Mouse (Mus musculus): ENCODE measurements around the gene Eif2b2. TPM values are rescaled to one million over a fixed set of nuclear protein-coding genes. Genes with fewer than 3 reads are reported as not detected.

Gene Eif2b2
- total RNA-seq, 2 experiments from 2014 or later, result 84.2 to 89.1 TPM

- DNase-seq (ENCODE audit: low spot score in 2 of 2), result no peak
These were observed 25.2 kb upstream of the Eif2b2 start for GRCm38 (mm10) chr12:85193923-85194622.

- peak in 1 of 2 experiments; percentile 42 for DNase-seq (ENCODE audit: low spot score in 2 of 2)
These were observed 24.7 kb upstream of the Eif2b2 start for GRCm38 (mm10) chr12:85194623-85195018.

GRCm38 (mm10) chr12:85195086-85195485, 24.2 kb upstream of the Eif2b2 start:
- no peak for DNase-seq (ENCODE audit: low spot score in 2 of 2)

- no peak for DNase-seq (ENCODE audit: low spot score in 2 of 2)
These were observed 23.1 kb upstream of the Eif2b2 start for GRCm38 (mm10) chr12:85196191-85196590.

- DNase-seq (ENCODE audit: low spot score in 2 of 2), result no peak
These were observed 21.9 kb upstream of the Eif2b2 start for GRCm38 (mm10) chr12:85197371-85197770.

GRCm38 (mm10) chr12:85197936-85198335, 21.3 kb upstream of the Eif2b2 start:
- no peak for DNase-seq (ENCODE audit: low spot score in 2 of 2)

- no peak for DNase-seq (ENCODE audit: low spot score in 2 of 2)
These were observed 19.3 kb upstream of the Eif2b2 start for GRCm38 (mm10) chr12:85199954-85200353.

- DNase-seq (ENCODE audit: low spot score in 2 of 2), result no peak
These were observed 18.1 kb upstream of the Eif2b2 start for GRCm38 (mm10) chr12:85200929-85201829.

GRCm38 (mm10) chr12:85201830-85202147, 17.5 kb upstream of the Eif2b2 start:
- DNase-seq (ENCODE audit: low spot score in 2 of 2), result no peak

- DNase-seq (ENCODE audit: low spot score in 2 of 2), result no peak
These were observed 17.1 kb upstream of the Eif2b2 start for GRCm38 (mm10) chr12:85202191-85202590.

- DNase-seq (ENCODE audit: low spot score in 2 of 2), result no peak
These were observed 15.6 kb upstream of the Eif2b2 start for GRCm38 (mm10) chr12:85203699-85204098.

GRCm38 (mm10) chr12:85204105-85204504, 15.2 kb upstream of the Eif2b2 start:
- DNase-seq (ENCODE audit: low spot score in 2 of 2), result no peak

GRCm38 (mm10) chr12:85205425-85205824, 13.9 kb upstream of the Eif2b2 start:
- no peak for DNase-seq (ENCODE audit: low spot score in 2 of 2)

- no peak for DNase-seq (ENCODE audit: low spot score in 2 of 2)
These were observed 10.5 kb upstream of the Eif2b2 start for GRCm38 (mm10) chr12:85208687-85209199.

- DNase-seq (ENCODE audit: low spot score in 2 of 2), result no peak
These were observed 4.2 kb upstream of the Eif2b2 start for GRCm38 (mm10) chr12:85215031-85215430.

GRCm38 (mm10) chr12:85217733-85218310, 1.5 kb upstream of the Eif2b2 start:
- no peak for DNase-seq (ENCODE audit: low spot score in 2 of 2)

GRCm38 (mm10) chr12:85219905-85220290, 617 bp downstream of the Eif2b2 start:
- DNase-seq (ENCODE audit: low spot score in 2 of 2), result no peak

- no peak for DNase-seq (ENCODE audit: low spot score in 2 of 2)
These were observed 7.9 kb downstream of the Eif2b2 start for GRCm38 (mm10) chr12:85227227-85227626.

- DNase-seq (ENCODE audit: low spot score in 2 of 2), result no peak
These were observed 8.8 kb downstream of the Eif2b2 start for GRCm38 (mm10) chr12:85227876-85228599.

GRCm38 (mm10) chr12:85233376-85234358, 14.4 kb downstream of the Eif2b2 start:
- no peak for DNase-seq (ENCODE audit: low spot score in 2 of 2)
